Mouse (Mus musculus) testis, adult 2 months (tissue): ENCODE data around the gene Tnks1bp1.

Source experiments
- CTCF ChIP-seq: fragments of 200-500 bp; IDR thresholded peaks from 2 replicates; pipeline ENCODE4 v1.5.1; 2012; ENCODE audit warnings: low read depth, mild to moderate bottlenecking, inconsistent platforms, low read length, moderate library complexity; ENCODE audit not compliant: control insufficient read depth, insufficient read depth, insufficient replicate concordance
- POLR2A ChIP-seq: fragments of 200-500 bp; IDR thresholded peaks from 2 replicates; pipeline ENCODE4 v1.6.1; 2012; ENCODE audit warnings: low read depth, mild to moderate bottlenecking, inconsistent platforms, low read length, moderate library complexity; ENCODE audit not compliant: control insufficient read depth

GRCm38 (mm10) chr2:85093376-85093775, 45.6 kb downstream of the Tnks1bp1 start:
- TF ChIP-seq CTCF (no peak), POLR2A (no peak)
